Mouse (Mus musculus): Measurements from ENCODE around the gene Elp6. TPM values are rescaled to one million over a fixed set of nuclear protein-coding genes. Genes with fewer than 3 reads are reported as not detected.

The Elp6 gene
- 4.1 and 9.2 TPM in 2 replicates for polyA plus RNA-seq (2012; ENCODE audit: low replicate concordance)

GRCm38 (mm10) chr9:110304969-110305651 lies at the start of gene Elp6:
Gene Elp6, plus strand, starts transcription at chr9:110305173.

GRCm38 (mm10) chr9:110333135-110333895 lies 28.3 kb downstream of the Elp6 start, which contains the start of gene Scap:
Gene Scap, plus strand, starts transcription at chr9:110333288.

Other genes with a start within 250 kb of the Elp6 start
- 62.5 and 137 TPM in 2 replicates for gene Smarcc1, start 187.5 kb upstream of the Elp6 start, polyA plus RNA-seq (2012; ENCODE audit: low replicate concordance)
- gene Dhx30, start 187.3 kb upstream of the Elp6 start, polyA plus RNA-seq (2012; ENCODE audit: low replicate concordance), result 12.8 and 23.5 TPM in 2 replicates
- 0.15 and 0.32 TPM in 2 replicates for gene Cspg5, start 61.4 kb upstream of the Elp6 start, polyA plus RNA-seq (2012; ENCODE audit: low replicate concordance)
- gene Scap, start 28.1 kb downstream of the Elp6 start, polyA plus RNA-seq (2012; ENCODE audit: low replicate concordance), result 108 and 188 TPM in 2 replicates
- 51.8 and 106 TPM in 2 replicates for gene Ptpn23, start 103.0 kb downstream of the Elp6 start, polyA plus RNA-seq (2012; ENCODE audit: low replicate concordance)
- 8.2 and 8.4 TPM in 2 replicates for gene Ngp, start 114.6 kb downstream of the Elp6 start, polyA plus RNA-seq (2012; ENCODE audit: low replicate concordance)
- 4.1 and 7.2 TPM in 2 replicates for gene Klhl18, start 171.5 kb downstream of the Elp6 start, polyA plus RNA-seq (2012; ENCODE audit: low replicate concordance)
- not detected in 2 replicates for gene Kif9, start 171.8 kb downstream of the Elp6 start, polyA plus RNA-seq (2012; ENCODE audit: low replicate concordance)
- gene Setd2, start 227.4 kb downstream of the Elp6 start, polyA plus RNA-seq (2012; ENCODE audit: low replicate concordance), result 6.9 and 41.8 TPM in 2 replicates

Measured in leukemia stem cell, adult 10-12 weeks (primary cell).